Mouse (Mus musculus) embryonic fibroblast, embryonic 13.5 days (primary cell): ENCODE measurements around the gene 1500015O10Rik.

Experiments used
- CTCF ChIP-seq: IDR thresholded peaks from 2 replicates; pipeline ENCODE4 v1.5.1; 2011; ENCODE audit warnings: mild to moderate bottlenecking, control low read depth, low read length, moderate library complexity, borderline replicate concordance; ENCODE audit not compliant: insufficient read depth
- POLR2A ChIP-seq: IDR thresholded peaks from 2 replicates; pipeline ENCODE4 v1.6.1; 2011; ENCODE audit warnings: low read depth, mild to moderate bottlenecking, control low read depth, low read length, moderate library complexity

GRCm38 (mm10) chr1:43717967-43718366 is 12.4 kb upstream of the 1500015O10Rik start:
- TF ChIP-seq CTCF (no peak), POLR2A (no peak)
